Mouse (Mus musculus): ENCODE data around the gene Arhgef16. TPM values are rescaled to one million over a fixed set of nuclear protein-coding genes. Genes with fewer than 3 reads are reported as not detected.

Gene Arhgef16
- total and polyA plus RNA-seq, 3 experiments: not detected

DNA sequence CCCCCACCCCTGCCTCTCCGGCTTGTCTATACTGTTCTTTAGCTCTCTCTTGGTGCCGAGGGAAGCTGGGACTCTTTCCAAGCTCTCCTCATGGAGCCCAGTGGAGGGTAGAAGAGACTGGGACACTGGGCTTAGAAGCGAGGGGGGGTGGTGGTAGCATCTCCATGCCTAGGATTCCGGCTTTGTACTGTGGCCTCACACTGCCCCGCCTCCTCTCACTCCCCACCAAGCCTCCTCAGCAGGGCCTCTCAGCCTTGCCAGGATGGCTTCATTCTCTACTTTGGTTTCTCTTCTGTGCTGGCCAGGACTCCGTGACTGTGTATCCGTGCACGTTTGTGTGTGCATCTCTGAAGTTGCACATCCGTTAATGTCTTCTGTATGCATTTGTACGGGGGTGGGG lies 64.6 kb downstream of the Arhgef16 start:
- H3K4me2 ChIP-seq (ENCODE audit: insufficient read depth, low read depth, poor library complexity, severe bottlenecking): no peak overlapping the region
- H3K79me2 ChIP-seq (replicated peaks; ENCODE audit: control insufficient read depth, extremely low read depth, insufficient read depth, poor library complexity, severe bottlenecking): no peaks in the 10 kb centered on the region
- H3K9me3 ChIP-seq (replicated peaks; ENCODE audit: low read length): peaks cover 93% of the 10 kb centered on the region
- H3K9ac ChIP-seq (ENCODE audit: insufficient read depth, low read depth): no peak overlapping the region
- no peak for DNase-seq (ENCODE audit: extremely low read depth)
- H3K36me3 ChIP-seq (replicated peaks in 1 of 2; ENCODE audit: control insufficient read depth in 1 of 2, insufficient read depth in 1 of 2, low read length in 1 of 2): no peaks in the 10 kb centered on the region
- H3K4me1 ChIP-seq (ENCODE audit: control insufficient read depth in 1 of 2, insufficient read depth in 2 of 2): no peaks in the 10 kb centered on the region
- dilution Hi-C loops (cut with MboI; ENCODE audit: extremely low pct_ligation_motif_present, extremely low pct_unique_long_range_greater_than_20kb, low sequenced_read_pairs) (no loop called here), in situ Hi-C loops (cut with MboI; ENCODE audit: low pct_ligation_motif_present, low pct_unique_long_range_greater_than_20kb, low sequenced_read_pairs) (no loop called here)
- H3K27me3 ChIP-seq (replicated peaks): no peaks in the 10 kb centered on the region
- H3K27ac ChIP-seq (ENCODE audit: insufficient read depth, low read depth): no peak overlapping the region
- no peak for TF ChIP-seq ZC3H11A (IDR thresholded peaks at IDR 0.05; ENCODE audit: low read depth, low read length)
- no peak for TF ChIP-seq CHD1 (IDR thresholded peaks at IDR 0.05; ENCODE audit: low read depth, low read length)
- no peak for TF ChIP-seq MEF2A (IDR thresholded peaks at IDR 0.05; ENCODE audit: borderline replicate concordance, low read depth, low read length)
- no peak for TF ChIP-seq MAFK (IDR thresholded peaks at IDR 0.05; ENCODE audit: insufficient replicate concordance, low read length)
- no peak for TF ChIP-seq ZNF384 (IDR thresholded peaks at IDR 0.05; ENCODE audit: low read depth, low read length)
- TF ChIP-seq NRF1 (IDR thresholded peaks at IDR 0.05; ENCODE audit: low read depth, low read length): no peak
- no peak for TF ChIP-seq EP300 (IDR thresholded peaks at IDR 0.05; ENCODE audit: low read length)
- no peak for TF ChIP-seq MYC (IDR thresholded peaks at IDR 0.05; ENCODE audit: low read depth, low read length)
- no peak for TF ChIP-seq NELFE (IDR thresholded peaks at IDR 0.05; ENCODE audit: low read depth, low read length)
- TF ChIP-seq RCOR1 (conservative IDR thresholded peaks at IDR 0.05; ENCODE audit: low read depth, low read length): no peak
- TF ChIP-seq POLR2AphosphoS2 (IDR thresholded peaks at IDR 0.05; ENCODE audit: low read depth, low read length): no peak
- no peak for TF ChIP-seq JUN (IDR thresholded peaks at IDR 0.05; ENCODE audit: insufficient read depth, low read depth, low read length)
- no peak for TF ChIP-seq MAZ (IDR thresholded peaks at IDR 0.05; ENCODE audit: low read depth, low read length)
- TF ChIP-seq HCFC1 (IDR thresholded peaks at IDR 0.05; ENCODE audit: low read depth, low read length): no peak
- TF ChIP-seq POLR2A (IDR thresholded peaks at IDR 0.05; ENCODE audit: low read depth, low read length): no peak
- no peak for TF ChIP-seq TBP (conservative IDR thresholded peaks at IDR 0.05; ENCODE audit: low read depth, low read length)
- TF ChIP-seq ZKSCAN1 (IDR thresholded peaks at IDR 0.05; ENCODE audit: borderline replicate concordance, low read depth, low read length): no peak
- no peak for TF ChIP-seq MXI1 (IDR thresholded peaks at IDR 0.05; ENCODE audit: low read depth, low read length)
- TF ChIP-seq PAX5 (IDR thresholded peaks at IDR 0.05; ENCODE audit: low read length): no peak
- no peak for TF ChIP-seq SMC3 (IDR thresholded peaks at IDR 0.05; ENCODE audit: low read depth, low read length)
- no peak overlapping the region for H3K4me3 ChIP-seq (replicated peaks in 1 of 3; ENCODE audit: low read depth in 2 of 3, low read length in 2 of 3, poor library complexity in 1 of 3)

DNA sequence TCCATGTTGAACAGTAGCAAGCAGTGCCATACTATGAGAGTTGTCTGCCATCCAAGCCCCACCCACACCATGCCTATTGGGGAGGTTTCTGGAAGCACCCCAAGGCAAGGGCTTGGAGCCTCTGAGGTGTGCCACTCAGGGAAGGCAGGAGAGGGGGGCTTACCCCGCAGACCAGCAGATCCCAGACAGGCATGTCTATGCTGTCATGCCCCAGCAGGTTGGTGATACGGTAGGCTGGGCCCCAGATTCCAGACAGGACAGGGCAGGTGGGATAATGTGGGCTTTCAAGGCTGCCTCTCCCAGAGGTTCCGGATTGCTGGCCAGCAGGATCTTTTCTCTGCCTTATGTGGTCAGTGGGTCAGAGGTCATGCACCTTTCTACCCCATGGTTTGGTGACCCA lies 65.5 kb downstream of the Arhgef16 start:
- Histone ChIP-seq H3K4me2 (ENCODE audit: insufficient read depth, low read depth, poor library complexity, severe bottlenecking) (no peak overlapping the region), H3K27ac (ENCODE audit: insufficient read depth, low read depth) (no peak overlapping the region), H3K27me3 (replicated peaks) (no peaks in the 10 kb centered on the region), H3K4me1 (ENCODE audit: control insufficient read depth in 1 of 2, insufficient read depth in 2 of 2) (no peaks in the 10 kb centered on the region), H3K9me3 (replicated peaks; ENCODE audit: low read length) (peaks cover 93% of the 10 kb centered on the region), H3K4me3 (replicated peaks in 1 of 3; ENCODE audit: low read depth in 2 of 3, low read length in 2 of 3, poor library complexity in 1 of 3) (no peak overlapping the region), H3K9ac (ENCODE audit: insufficient read depth, low read depth) (no peak overlapping the region), H3K79me2 (replicated peaks; ENCODE audit: control insufficient read depth, extremely low read depth, insufficient read depth, poor library complexity, severe bottlenecking) (no peaks in the 10 kb centered on the region), H3K36me3 (replicated peaks in 1 of 2; ENCODE audit: control insufficient read depth in 1 of 2, insufficient read depth in 1 of 2, low read length in 1 of 2) (no peaks in the 10 kb centered on the region)
- DNase-seq (ENCODE audit: extremely low read depth): no peak
- in situ Hi-C loops (cut with MboI; ENCODE audit: low pct_ligation_motif_present, low pct_unique_long_range_greater_than_20kb, low sequenced_read_pairs): no loop called here
- dilution Hi-C loops (cut with MboI; ENCODE audit: extremely low pct_ligation_motif_present, extremely low pct_unique_long_range_greater_than_20kb, low sequenced_read_pairs): no loop called here
- no peak for TF ChIP-seq CHD1 (IDR thresholded peaks at IDR 0.05; ENCODE audit: low read depth, low read length)
- no peak for TF ChIP-seq TBP (conservative IDR thresholded peaks at IDR 0.05; ENCODE audit: low read depth, low read length)
- no peak for TF ChIP-seq POLR2A (IDR thresholded peaks at IDR 0.05; ENCODE audit: low read depth, low read length)
- TF ChIP-seq MXI1 (IDR thresholded peaks at IDR 0.05; ENCODE audit: low read depth, low read length): no peak
